Mouse (Mus musculus) liver, adult 2 months (tissue): Measurements from ENCODE around the gene Olfr1442. TPM values are rescaled to one million over a fixed set of nuclear protein-coding genes. Genes with fewer than 3 reads are reported as not detected.

Source experiments
- DNase-seq: peaks from one replicate; pipeline ENCODE4 v3.0.0-alpha.2; 2011; ENCODE audit warnings: low read depth, low spot score; ENCODE audit errors: extremely low read depth
- H3K27ac ChIP-seq: fragments of 200-500 bp; replicated peaks from 2 replicates; pipeline ENCODE4 v1.5.1; 2012; ENCODE audit warnings: low read depth, mild to moderate bottlenecking, control low read depth, inconsistent platforms, low read length; ENCODE audit not compliant: insufficient read depth
- H3K27me3 ChIP-seq: fragments of 200-500 bp; 2 replicates; pipeline ENCODE4 v1.6.1; 2012; ENCODE audit warnings: mild to moderate bottlenecking, moderate library complexity, low read length, inconsistent platforms; ENCODE audit not compliant: control insufficient read depth, insufficient read depth
- H3K36me3 ChIP-seq: fragments of 200-500 bp; 2 replicates; pipeline ENCODE4 v1.6.1; 2012; ENCODE audit warnings: low read length, inconsistent platforms; ENCODE audit not compliant: control insufficient read depth, insufficient read depth
- H3K4me1 ChIP-seq: fragments of 200-500 bp; 2 replicates; pipeline ENCODE4 v1.6.1; 2011; ENCODE audit warnings: low read length; ENCODE audit not compliant: control insufficient read depth, insufficient read depth
- H3K4me3 ChIP-seq: fragments of 200-500 bp; 2 replicates; pipeline ENCODE4 v1.5.1; 2011; ENCODE audit warnings: low read depth, mild to moderate bottlenecking, control low read depth, low read length, moderate library complexity; ENCODE audit not compliant: insufficient read depth
- H3K79me2 ChIP-seq: fragments of 200-500 bp; 2 replicates; pipeline ENCODE4 v1.6.1; 2012; ENCODE audit warnings: inconsistent platforms, mild to moderate bottlenecking, low read length, moderate library complexity; ENCODE audit not compliant: control insufficient read depth, insufficient read depth
- H3K9ac ChIP-seq: fragments of 200-500 bp; 2 replicates; pipeline ENCODE4 v1.6.1; 2012; ENCODE audit warnings: low read depth, mild to moderate bottlenecking, control low read depth, inconsistent platforms, low read length
- CTCF ChIP-seq: fragments of 200-500 bp; IDR thresholded peaks from 2 replicates; pipeline ENCODE4 v1.5.1; 2011; ENCODE audit warnings: low read depth, low read length, control low read depth
- POLR2A ChIP-seq: fragments of 200-500 bp; IDR thresholded peaks from 2 replicates; pipeline ENCODE4 v1.6.1; 2011; ENCODE audit warnings: low read length, control low read depth; ENCODE audit not compliant: insufficient read depth; ENCODE audit errors: extremely low read depth
- WGBS: fragments of 180-500 bp; shearing (Covaris S2); methylation state at CpG from one replicate; pipeline ENCODE4 v1.1.7; 2018; 5-methylcytosine and 5-hydroxymethylcytosine counted together
- polyA plus RNA-seq: library from polyadenylated mRNA; depleted of rRNA; stranded (reverse); fragments of >200 nt; gene quantifications from 2 replicates; pipeline ENCODE4 v1.2.3, GENCODE M21; 2012
- total RNA-seq: library from RNA; depleted of rRNA; stranded (reverse); fragments of >200 nt; gene quantifications from 2 replicates; pipeline ENCODE4 v1.2.3, GENCODE M21; 2014

Olfr1442 gene
- total and polyA plus RNA-seq, 2 experiments: 0.28 TPM; not detected in 1

GRCm38 (mm10) chr19:12685231-12685630 is 15.0 kb downstream of the Olfr1442 start:
- DNase-seq: no peak
- H3K9ac ChIP-seq: no peak overlapping the region
- no peak overlapping the region for H3K27ac ChIP-seq
- no peak overlapping the region for H3K4me3 ChIP-seq
- H3K27me3 ChIP-seq: no peaks in the 10 kb centered on the region
- H3K4me1 ChIP-seq: peaks cover 2% of the 10 kb centered on the region; the same call in 1 of the 2 replicates
- H3K79me2 ChIP-seq: no peaks in the 10 kb centered on the region
- TF ChIP-seq POLR2A: no peak
- no peak for TF ChIP-seq CTCF
- H3K36me3 ChIP-seq: no peaks in the 10 kb centered on the region

DNA sequence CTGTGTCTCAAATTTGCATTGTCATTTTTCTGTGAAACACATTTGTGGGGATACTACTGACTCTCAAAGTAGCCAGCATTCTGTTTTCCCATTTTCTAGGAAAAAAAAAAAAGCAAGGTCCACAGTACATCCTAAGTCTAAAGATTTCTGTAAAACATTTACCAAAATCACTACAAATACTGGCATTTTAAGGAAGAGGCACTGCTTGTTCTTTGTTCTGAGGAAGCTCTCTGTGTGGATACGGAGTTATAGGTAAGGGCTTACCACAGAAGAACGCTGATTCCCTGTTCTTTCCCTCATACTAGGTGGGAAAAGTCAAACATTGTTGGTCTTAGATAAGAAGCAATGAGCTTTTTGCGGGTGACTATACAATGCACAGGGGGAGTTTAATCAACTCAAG is 25.4 kb downstream of the Olfr1442 start, which contains the start of gene Keg1:
Keg1 (plus strand) TSS at position 197 of the 400 bp plus-strand sequence.
- no peak for TF ChIP-seq CTCF
- TF ChIP-seq POLR2A: no peak
- 16% methylated on average over 3 of the region's 3 CpGs for WGBS
- H3K27me3 ChIP-seq: no peaks in the 10 kb centered on the region
- H3K9ac ChIP-seq: peak within 1 kb of the TSS; percentile 70; the same call in 1 of the 2 replicates
- peak within 1 kb of the TSS; percentile 67 for H3K4me3 ChIP-seq
- H3K36me3 ChIP-seq: peaks cover 3% of the 10 kb centered on the region; the same call in 1 of the 2 replicates
- peak within 1 kb of the TSS; percentile 80 for H3K27ac ChIP-seq
- no peaks in the 10 kb centered on the region; the same call in 1 of the 2 replicates for H3K79me2 ChIP-seq
- DNase-seq: peak; percentile 93
- peaks cover 15% of the 10 kb centered on the region; the same call in 1 of the 2 replicates for H3K4me1 ChIP-seq

DNA sequence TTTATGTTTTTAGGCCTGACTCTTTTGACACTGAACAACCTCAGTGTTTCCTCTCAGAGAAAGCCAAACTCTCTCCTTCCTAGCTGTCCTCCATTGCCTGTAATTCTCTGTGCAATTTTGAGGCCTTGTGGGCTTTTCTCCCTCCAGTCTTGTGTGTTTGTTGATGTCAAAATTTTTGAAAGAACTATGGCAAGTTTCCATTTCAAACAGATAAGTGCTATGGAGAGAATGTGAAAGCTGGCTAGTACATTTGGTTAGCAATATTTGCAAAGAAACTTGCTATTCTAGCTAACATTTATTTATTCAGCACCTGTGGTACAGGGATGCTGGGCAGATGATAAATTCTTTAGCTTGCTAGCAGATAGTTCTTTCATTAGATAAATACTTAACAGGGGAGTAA is 26.0 kb downstream of the Olfr1442 start:
- Histone ChIP-seq H3K79me2 (no peaks in the 10 kb centered on the region; the same call in 1 of the 2 replicates), H3K27ac (peak overlapping the region; percentile 80), H3K27me3 (no peaks in the 10 kb centered on the region), H3K9ac (peak overlapping the region; percentile 70; the same call in 1 of the 2 replicates), H3K4me3 (peak overlapping the region; percentile 67), H3K4me1 (peaks cover 15% of the 10 kb centered on the region; the same call in 1 of the 2 replicates), H3K36me3 (peaks cover 3% of the 10 kb centered on the region; the same call in 1 of the 2 replicates)
- DNase-seq: peak; percentile 95
- TF ChIP-seq CTCF: no peak
- no peak for TF ChIP-seq POLR2A

GRCm38 (mm10) chr19:12708458-12708857 is 38.2 kb downstream of the Olfr1442 start:
- Histone ChIP-seq H3K27me3 (no peaks in the 10 kb centered on the region), H3K4me3 (no peak overlapping the region), H3K27ac (no peak overlapping the region), H3K9ac (no peak overlapping the region), H3K79me2 (no peaks in the 10 kb centered on the region), H3K36me3 (peaks cover 33% of the 10 kb centered on the region), H3K4me1 (no peaks in the 10 kb centered on the region; the same call in 1 of the 2 replicates)
- 44% methylated on average over 2 of the region's 2 CpGs for WGBS
- DNase-seq: no peak
- TF ChIP-seq CTCF: no peak
- no peak for TF ChIP-seq POLR2A

GRCm38 (mm10) chr19:12708986-12709385 is 38.7 kb downstream of the Olfr1442 start:
- Histone ChIP-seq H3K27me3 (no peaks in the 10 kb centered on the region), H3K36me3 (peaks cover 36% of the 10 kb centered on the region), H3K9ac (no peak overlapping the region), H3K27ac (no peak overlapping the region), H3K79me2 (no peaks in the 10 kb centered on the region), H3K4me1 (no peaks in the 10 kb centered on the region; the same call in 1 of the 2 replicates), H3K4me3 (no peak overlapping the region)
- no peak for TF ChIP-seq POLR2A
- TF ChIP-seq CTCF: no peak
- no peak for DNase-seq

DNA sequence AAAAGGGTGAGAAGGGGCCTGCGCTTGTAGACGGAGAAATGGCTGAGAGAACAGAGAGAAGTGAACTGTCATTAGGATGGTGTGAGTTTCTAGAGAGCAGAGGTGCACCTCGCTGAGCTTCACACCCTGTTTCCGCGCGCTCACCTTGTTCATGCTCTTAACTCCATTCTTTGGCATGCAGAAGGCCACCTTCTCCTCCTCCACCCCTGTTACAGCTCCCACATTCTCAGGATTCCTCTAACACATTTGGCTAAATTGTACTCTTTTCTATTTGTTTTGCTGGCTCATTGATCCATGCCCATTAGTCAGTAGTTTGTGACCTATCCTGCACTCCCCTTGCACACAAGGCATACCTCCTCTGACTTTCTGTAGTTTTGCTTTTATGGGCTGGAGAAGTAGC is 49.0 kb downstream of the Olfr1442 start:
- no peaks in the 10 kb centered on the region for H3K79me2 ChIP-seq
- no peak overlapping the region for H3K4me3 ChIP-seq
- no peak for TF ChIP-seq CTCF
- TF ChIP-seq POLR2A: no peak
- H3K27me3 ChIP-seq: no peaks in the 10 kb centered on the region
- peaks cover 6% of the 10 kb centered on the region for H3K4me1 ChIP-seq
- H3K36me3 ChIP-seq: peaks cover 41% of the 10 kb centered on the region
- WGBS: 71% methylated on average over 6 of the region's 6 CpGs
- peak; percentile 54 for DNase-seq
- H3K27ac ChIP-seq: peak overlapping the region; percentile 7
- no peak overlapping the region for H3K9ac ChIP-seq
